Mouse (Mus musculus) urinary bladder, postnatal 36 days (tissue): ENCODE measurements around the gene Ugt1a8.

ENCODE experiments used
- DNase-seq, 2 experiments: peaks; one replicate each; pipeline ENCODE4 v3.0.0; 2022; ENCODE audit warnings: low spot score in 2 of 2, mixed read lengths in 1 of 2

The Ugt1a8 gene

DNA sequence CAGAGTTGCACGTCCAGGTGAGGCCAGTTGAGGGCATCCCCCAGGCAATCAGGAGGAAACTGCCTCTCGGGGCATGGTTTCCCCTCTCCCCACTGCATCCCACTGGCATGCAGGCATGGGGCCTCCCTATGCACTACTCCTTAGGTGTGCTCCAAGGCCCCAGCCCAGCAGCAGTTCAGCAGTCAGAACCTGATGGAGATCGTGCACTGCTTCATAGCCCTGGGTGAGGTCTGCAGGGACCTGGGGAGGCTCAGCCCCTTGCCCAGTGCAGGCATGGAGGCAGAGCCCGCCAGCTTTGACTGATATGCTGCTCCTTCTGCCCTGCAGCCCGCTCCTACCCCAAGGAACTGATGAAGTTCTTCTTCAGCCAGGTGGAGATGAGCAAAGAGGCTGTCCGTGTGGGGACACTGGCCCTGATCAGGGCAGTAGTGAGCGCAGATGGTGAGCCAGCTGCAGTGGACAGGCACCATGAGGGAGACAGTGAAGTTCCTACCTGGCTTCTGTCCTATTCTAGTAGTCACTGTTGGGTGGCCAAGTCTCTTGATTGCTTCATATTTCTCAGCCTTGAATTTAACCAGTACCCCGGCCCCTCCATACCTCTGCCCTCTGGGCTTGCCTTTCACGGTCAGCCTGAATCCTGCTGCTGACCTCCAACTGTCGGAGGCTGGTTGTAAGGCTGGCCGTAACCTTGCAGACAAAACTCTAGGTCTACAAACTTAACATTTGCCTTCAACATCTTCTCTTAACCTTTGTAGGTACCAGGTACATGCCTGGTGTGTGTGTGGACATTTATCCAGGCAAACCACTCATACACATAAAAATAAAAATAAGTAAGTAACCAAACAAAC, 147.7 kb downstream of the Ugt1a8 start:
- no peak for DNase-seq

DNA sequence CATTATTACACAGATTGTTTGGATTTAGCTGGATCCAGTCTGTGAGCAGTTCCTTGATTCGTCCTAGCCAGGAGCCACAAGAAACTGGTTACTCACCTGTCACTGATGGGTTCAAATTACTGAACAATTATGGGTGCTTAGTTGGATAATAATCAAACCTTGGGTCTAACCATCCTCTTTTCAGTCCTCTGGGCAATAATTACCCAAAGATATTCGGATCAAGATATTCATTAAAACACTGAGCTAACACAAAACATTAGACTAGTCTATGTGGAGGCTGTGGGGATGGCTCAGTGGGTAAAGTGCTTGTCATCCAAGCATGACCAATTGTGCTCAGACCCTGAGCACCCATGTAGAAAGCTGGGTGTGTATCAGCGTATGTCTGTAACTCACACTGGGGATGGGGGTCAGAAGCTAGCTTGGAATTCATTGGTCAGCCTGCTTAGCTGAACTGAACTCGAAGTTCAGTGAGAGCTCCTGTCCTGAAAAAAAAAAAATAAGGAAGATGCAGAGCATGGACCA, 148.3 kb downstream of the Ugt1a8 start:
- no peak for DNase-seq

DNA sequence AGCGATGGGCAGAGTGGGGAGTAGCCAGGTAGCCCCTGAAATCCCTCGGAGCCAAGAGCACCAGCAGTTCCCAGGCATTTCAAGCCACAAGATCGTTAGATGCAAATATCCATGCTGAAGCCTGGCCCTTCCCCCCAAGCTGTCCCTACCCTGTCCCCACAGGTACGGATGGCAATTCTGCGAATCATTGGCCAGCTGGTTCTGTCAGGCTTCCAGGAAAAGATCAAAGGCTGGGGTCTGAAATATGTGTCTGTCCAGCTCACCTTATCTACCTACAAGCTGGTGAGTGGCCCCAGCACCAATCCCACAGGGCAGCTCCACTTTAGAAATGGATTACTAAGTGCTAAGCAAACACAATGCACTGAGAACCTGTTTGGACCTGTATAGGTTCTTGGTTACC, 149.7 kb downstream of the Ugt1a8 start:
- no peak for DNase-seq

DNA sequence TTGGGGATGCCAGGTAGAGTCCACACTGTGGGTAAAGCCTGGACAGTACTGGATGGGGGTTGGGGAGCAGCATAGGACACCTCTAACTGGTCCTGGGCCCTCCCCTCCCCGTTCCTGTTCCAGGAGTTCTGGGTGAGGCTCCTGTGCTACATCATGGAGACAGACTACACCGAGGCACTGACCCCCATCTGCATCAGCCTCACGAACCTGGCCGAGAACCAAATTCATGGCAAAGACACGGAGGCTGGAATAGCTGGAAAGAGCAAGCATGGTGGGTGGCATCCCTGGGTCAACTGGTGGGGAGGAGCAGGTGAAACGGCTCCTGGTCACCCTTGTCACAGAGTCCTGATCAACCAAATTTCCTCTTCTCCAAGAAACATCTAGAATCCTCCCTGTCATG, 151.2 kb downstream of the Ugt1a8 start:
- DNase-seq = no peak

DNA sequence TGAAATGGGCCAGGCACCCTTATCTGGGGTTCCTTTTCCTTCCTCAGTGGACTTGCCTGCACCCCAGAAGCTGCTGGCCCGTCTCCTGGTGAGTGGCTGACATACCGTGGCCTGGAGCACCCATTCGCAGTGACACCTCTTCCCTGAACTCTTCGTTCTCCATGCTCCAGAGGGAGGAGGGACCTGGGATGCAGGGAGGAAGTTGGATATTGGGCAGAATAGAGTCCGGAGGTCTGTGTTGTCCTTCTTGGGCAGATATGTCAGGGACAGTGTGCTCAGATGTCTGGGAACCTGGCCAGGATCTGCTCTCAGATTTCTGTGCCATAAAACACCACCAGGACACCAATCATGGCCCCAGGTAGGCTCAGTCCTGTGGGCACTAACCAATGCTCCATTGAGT, 152.5 kb downstream of the Ugt1a8 start:
- DNase-seq = no peak

DNA sequence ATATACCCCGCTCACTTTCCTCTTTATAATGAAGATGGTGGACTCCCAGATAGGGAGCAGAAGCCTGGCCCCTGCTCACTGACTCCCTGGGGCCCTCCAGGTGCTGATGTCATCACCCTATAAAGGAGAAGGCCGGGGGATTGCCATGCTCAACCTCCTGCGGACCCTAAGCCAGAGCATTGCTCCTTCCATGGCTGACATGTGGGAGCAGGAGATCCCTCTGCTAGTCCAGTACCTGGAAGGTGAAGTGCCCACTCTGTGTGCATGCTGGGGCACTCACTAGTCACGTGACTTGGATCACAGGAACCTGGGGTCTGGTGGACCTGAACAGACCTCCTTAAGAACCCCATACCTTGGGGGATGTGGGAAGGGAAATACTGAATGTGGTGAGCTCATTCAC, 153.0 kb downstream of the Ugt1a8 start:
- no peak for DNase-seq

DNA sequence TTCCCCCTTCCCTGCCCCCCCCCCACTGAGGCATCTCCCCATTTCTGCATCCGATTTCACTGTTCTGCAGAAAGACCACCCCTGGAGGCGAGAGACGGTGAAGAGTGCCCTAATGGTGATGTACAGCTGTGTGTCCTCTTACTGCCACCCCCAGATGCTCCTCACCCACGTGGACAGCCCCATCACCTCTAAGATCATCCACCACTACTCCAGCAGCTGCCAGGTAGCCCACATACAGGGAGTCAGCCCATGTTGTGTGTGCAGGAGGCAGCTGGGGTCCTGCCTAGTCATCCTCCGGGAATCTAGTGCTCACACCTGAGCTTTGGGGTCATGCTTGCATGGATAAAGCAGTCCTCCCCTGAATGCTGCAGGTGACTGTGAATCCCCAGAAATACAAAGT, 156.2 kb downstream of the Ugt1a8 start:
- DNase-seq = no peak

DNA sequence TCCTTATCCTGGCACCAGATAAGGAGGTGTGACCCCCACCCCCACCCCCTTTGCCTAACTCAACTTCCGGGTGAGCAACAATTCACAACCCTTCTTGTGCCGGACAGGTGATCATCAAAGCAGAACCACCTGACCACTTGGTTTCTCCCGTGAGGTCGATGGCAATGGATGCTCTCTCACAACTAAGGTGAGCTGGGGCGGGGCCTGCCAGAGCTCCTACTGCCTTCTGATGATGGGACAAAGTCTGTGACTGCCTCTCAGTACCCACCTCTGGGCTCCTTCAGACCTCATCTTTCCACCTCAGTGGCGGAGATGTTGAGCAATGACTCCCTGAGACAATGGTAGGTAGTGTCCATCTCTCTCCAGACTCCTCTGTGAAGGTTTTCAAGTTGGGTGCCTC, 158.3 kb downstream of the Ugt1a8 start:
- no peak for DNase-seq

DNA sequence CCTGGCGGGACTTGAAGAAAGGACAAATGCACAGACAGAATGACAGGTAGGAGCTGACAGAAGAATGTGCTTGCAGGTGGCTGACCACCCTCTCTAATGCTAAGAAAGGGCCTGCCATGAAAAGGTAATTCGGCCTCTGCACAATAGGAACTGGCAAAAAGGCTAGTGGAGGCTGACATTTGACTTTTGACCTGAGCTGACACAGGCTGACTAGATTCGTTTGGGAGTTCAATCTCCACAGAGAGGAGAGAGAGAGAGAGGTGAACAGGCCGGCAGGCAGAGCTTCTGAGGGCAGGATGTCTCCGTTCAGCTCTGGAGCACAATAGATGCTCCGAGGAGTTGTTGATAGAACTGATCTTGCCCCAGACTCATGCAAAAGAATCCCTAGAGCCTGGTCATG, 158.8 kb downstream of the Ugt1a8 start:
- DNase-seq = no peak

DNA sequence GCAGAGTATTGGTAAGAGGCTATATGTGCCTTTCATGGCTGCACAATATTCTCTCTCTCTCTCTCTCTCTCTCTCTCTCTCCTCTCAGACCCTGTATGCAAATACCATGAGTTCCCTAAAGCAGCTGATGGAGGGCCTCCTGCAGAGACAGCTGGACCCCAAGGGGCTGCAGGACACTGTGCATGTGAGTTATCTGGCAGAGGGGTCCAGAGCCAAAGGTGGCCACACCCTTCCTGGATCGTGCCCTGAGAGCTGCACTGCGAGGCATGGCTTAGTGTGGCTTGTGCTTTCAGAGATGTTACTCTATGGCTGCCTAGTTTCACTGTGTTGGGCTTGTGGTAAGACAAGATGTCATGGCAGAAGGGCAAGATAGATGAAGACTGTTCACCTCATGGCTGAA, 160.0 kb downstream of the Ugt1a8 start:
- no peak for DNase-seq

DNA sequence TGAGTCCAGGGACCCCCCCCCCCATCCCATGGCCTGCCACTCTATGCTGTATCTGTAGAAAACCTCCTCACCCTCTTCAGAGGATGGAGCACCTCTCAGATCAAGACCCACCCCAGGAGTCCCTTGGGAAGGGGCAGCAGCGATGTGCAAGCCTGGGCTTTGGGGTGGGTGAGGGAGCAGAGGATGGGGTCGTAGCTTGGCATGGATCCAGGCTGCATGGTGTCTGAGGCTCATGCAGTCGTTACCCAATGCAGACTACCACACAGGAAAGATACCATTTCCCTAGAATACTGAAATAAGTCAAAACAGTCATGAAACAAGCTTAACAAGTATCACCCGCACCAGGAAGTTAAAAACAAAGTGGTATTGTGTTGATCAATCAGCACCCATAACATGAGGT, 161.0 kb downstream of the Ugt1a8 start:
- DNase-seq = no peak

DNA sequence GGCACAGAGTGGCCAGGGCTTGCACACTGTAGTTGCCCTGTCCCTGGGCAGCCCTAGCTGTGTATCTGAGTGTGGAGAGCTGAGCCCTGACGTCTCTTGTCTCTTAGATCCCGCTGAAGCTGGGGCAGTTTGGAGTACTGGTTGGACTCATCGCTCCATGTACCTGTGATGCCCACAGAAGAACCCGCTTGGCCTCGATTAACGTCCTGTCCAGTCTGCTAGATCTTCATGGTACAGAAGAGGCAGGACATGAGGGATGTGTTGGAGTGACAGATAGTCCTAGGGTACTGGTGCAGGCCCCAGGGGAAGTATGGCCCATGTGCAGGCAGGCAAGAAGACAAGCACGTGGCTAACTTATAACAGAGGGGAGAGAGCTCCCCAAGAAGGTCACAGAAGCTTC, 162.0 kb downstream of the Ugt1a8 start:
- DNase-seq = no peak

DNA sequence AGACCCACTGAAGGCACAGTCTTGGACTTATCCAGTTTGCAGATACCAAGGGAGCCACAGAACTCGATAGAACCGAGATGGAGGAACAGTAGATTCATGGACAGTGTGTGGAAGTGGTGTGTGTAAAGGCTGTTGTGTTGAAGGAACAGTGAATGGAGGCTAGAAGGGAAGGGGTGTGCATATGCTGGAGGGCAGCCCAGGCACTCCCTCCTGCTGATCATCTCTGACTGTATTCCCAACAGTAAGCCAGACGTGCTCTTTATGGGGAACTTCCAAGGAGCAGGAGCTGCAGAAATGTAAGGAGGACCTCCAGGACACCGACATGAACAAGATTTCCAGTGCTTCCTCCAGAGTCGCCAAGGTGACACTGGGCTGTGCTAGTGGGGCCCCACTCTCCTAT, 162.4 kb downstream of the Ugt1a8 start:
- DNase-seq = no peak

DNA sequence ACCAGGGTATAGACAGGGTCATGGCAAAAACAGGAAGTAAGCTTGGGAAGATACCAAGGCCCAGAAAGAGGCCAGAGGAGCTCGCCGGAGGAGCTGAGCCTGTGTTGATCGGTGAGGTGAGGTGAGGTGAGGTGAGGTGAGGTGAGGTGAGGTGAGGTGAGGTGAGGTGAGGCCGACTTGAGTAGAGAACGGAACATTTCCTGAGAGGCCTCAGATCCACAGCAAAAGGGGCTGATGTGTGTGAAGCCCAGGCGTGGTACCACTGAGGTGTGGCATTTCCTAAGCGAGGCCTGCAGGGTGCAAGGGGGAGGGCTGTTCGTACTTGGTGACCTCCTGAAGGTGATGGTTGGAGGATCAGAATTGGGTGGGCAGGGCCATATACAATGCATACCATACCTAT, 165.5 kb downstream of the Ugt1a8 start:
- DNase-seq = no peak

DNA sequence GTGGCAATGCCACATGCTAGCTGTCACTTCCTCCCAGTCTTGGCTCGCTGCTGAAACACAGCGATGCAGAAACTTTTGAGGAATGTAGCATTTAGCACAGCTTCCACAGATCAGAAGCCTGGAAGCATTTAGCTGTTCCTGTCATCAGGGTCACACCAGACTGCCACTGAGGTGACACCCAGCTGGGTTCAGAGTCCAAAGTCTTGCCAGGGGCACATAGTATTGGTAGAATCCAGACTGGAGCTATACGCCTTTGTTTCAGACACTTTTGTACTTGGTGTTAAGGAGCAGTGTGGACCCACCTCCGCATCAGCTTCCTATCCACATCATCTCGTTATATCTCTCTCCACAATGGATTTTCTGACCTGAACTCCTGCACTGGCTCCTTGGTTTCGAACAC, 165.9 kb downstream of the Ugt1a8 start:
- no peak for DNase-seq

DNA sequence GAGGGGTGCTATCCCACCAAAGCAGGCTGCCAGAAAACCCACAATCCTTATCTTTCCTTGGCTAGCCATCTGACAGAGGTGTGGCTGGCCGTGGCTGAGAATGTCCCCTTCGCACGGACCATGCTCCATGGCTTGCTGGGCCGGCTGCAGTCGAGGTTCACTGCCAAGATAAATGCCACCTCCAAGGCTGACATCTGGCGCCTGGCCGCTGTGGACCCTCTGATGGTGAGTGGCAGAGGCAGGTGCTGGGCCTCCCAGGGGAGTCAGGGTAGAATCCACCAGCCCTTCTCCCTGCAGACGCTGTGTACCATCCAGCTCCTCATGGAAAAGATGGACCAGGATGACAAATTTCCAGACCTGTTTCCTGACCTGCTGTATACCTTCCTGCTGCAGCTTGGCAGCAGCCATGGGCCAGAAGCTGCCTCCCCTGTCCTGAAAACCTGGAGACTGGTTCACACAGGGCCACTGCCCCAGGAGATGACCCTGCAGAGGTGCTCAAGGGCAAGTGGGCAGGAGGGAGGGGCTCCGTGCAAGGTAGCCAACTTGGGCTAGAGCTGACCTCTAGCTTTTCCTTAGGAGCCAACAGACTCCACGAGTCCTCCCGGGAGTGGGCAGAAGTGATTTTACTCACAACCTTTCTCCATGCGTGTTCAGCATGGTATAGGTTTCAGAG, 167.3 kb downstream of the Ugt1a8 start:
- DNase-seq = no peak

DNA sequence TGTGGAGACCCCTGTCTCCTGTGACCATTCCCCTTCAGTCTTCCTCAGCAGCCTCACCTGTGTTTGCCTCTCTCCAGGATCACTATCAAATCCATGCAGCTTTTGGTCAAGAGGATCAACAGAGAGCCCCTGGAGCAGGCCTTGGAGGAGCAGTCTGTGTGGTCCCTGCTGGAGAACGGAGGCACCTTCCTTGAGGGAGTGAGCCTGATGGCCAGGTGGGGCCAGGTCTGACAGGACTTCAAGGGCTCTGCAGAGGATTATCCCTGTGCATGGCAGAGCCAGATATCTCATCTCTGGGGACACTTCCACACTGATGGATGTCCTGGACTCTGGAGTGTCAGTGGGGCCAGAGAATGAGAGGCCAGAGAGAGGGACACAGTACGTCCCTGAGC, 167.8 kb downstream of the Ugt1a8 start:
- DNase-seq = no peak

DNA sequence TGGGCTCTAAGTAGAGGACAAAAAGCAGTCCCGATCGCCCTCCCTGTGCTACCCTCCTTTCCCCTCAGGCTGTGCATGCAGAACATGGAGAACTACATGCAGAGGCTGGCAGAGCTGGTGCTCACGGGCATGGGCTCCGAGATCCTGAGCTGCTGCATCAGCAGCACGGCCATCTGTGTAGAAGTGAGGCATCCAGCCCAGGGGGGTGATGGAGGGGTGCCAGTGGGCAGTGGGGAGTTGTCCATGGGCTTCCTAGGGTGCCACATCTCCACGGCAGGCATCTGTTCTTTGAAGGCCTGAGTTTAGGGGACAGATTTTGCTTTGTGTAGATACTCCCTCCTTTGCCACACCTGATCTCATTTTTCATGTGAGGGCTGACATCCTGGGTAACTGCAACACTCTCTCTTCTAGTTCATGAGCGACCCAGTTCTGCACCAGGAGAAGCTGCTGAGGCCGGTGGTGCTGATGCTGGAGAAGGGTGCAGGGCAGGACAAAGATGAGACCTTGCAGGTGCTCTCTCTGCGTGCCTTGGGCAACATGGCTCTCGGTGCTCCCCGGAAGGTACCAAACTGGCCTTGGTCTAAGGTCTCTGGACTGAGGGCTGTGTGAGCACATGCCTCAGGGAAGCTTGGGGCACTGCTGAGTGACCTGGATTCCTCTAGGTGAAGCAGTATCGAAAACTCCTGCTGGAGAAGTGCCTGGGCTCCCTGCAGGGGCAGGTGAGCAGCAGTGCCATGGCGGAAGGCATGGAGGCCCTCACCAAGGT, 168.6 kb downstream of the Ugt1a8 start:
- no peak for DNase-seq

DNA sequence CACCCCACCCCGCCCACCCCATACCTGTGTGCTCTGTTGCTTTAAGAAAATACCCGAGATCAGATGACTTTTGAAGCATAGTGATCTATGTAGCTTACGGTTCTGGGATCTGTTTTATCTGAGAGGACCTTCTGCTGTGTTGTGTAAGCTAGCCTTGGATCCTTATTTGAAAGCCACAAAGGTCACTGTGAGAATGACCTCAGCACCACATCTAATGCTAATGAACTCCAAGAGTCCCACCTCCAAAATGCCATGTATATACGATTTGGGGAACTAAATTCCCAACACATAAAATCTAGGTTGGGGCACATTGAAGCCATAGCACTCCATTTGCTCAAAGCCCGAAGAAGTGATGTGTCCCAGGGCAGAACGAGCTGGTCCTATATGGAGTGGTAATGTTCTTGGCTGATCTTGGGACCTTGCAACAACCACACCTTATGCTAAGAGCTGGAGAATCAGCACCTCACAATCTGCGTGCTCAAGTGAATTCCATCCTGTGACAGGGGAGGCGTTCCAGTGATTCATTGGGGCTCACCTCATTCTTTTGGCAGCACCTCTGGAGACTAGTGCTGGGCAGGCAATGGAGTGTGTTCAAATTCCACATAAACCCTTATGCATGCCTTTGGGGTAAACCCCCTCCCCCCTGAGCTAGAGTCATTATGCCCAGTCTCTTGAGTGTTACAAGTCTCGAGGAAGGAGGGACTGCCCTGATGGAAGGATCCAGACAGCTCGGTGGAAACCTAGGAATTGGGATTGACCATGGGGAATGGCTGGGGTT, 169.5 kb downstream of the Ugt1a8 start:
- DNase-seq = no peak

DNA sequence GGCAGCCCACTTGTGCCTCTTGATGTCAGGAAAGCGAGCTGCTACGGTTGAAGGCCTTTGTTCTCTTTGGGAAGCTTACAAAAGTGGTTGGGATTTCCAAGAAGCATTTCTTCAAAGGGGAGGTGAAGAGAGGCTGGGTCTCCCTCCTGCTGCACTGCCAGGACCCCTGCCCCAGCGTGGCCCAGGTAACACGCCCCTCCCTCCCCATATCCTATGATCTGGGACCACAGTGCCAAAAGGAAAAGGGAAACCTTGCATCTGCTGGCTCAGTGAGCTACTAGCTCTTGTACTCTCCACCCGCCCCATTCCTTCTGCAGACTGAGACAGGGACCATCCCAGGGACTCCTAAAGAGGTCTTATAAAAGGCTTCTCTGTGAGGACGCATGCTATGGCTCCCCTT, 170.1 kb downstream of the Ugt1a8 start:
- no peak for DNase-seq

DNA sequence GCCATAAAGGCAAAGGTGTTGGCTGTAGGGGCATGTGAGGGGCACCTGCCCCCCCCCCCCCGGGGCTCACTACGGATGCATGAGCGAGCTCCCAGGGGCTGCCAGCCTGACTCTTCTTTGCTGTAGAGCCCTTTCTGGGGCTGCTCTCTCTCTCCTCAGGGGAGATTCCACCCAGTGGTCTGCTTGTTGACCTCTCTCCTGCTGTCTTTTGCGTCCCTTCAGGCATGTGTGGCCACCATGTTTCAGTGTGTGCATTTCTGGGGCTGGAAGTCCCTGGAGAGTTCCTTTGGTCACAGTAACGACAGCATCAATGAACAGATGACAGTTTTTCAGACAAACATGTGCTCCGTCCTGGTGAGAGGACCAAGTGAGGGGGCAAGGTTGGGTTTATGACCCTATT, 170.7 kb downstream of the Ugt1a8 start:
- DNase-seq = no peak
